Mouse (Mus musculus) intestine, postnatal 0 days (tissue): ENCODE measurements at regions not wholly inside any gene's neighbourhood (a gene's known extent, or its start where the extent isn't known, plus 50 kb on each side); places are given as distances from the start of the nearest gene placed in this dataset.

Experiments used
- ATAC-seq: fragments of 200-750 bp; cut with Nextera tagmentation; 2 replicates; pipeline ENCODE4 v1.8.0; 2017; ENCODE audit warnings: mild to moderate bottlenecking, moderate TSS enrichment, moderate library complexity
- H3K27ac ChIP-seq: fragments of 300-500 bp; sonication (generic); 2 replicates; pipeline ENCODE4 v1.5.1; 2014; ENCODE audit warnings: mild to moderate bottlenecking, low read depth, low read length, moderate library complexity
- H3K27me3 ChIP-seq: fragments of 300-500 bp; sonication (generic); replicated peaks from 2 replicates; pipeline ENCODE4 v1.6.1; 2014; ENCODE audit warnings: low read length, mixed read lengths; ENCODE audit not compliant: control insufficient read depth, insufficient read depth
- H3K36me3 ChIP-seq: fragments of 300-500 bp; sonication (generic); 2 replicates; pipeline ENCODE4 v1.6.1; 2014; ENCODE audit warnings: mild to moderate bottlenecking, moderate library complexity; ENCODE audit not compliant: control insufficient read depth, insufficient read depth
- H3K4me1 ChIP-seq: fragments of 300-500 bp; sonication (generic); replicated peaks from 2 replicates; pipeline ENCODE4 v1.6.1; 2014; ENCODE audit warnings: antibody characterized with exemption, low read length, mixed read lengths; ENCODE audit not compliant: control insufficient read depth, insufficient read depth
- H3K4me2 ChIP-seq: fragments of 300-500 bp; sonication (generic); replicated peaks from 2 replicates; pipeline ENCODE4 v1.6.1; 2014; ENCODE audit warnings: low read depth, mild to moderate bottlenecking, moderate library complexity
- H3K4me3 ChIP-seq: fragments of 300-500 bp; sonication (generic); 2 replicates; pipeline ENCODE4 v1.5.1; 2014; ENCODE audit warnings: low read depth, low read length
- H3K9ac ChIP-seq: fragments of 300-500 bp; sonication (generic); 2 replicates; pipeline ENCODE4 v1.6.1; 2014; ENCODE audit warnings: mild to moderate bottlenecking, low read depth, low read length
- H3K9me3 ChIP-seq: fragments of 300-500 bp; sonication (generic); 2 replicates; pipeline ENCODE4 v1.6.1; 2016; ENCODE audit warnings: mixed run types; ENCODE audit not compliant: control insufficient read depth
- CTCF ChIP-seq: sonication (generic); IDR thresholded peaks from 2 replicates; pipeline ENCODE4 v1.5.1; 2016; ENCODE audit warnings: low read depth, mild to moderate bottlenecking, control low read depth, antibody characterized with exemption, moderate library complexity
- WGBS: fragments of 180-500 bp; shearing (Covaris S2); extraction: QIAGEN DNeasy Blood & Tissue Kit; methylation state at CpG from one replicate; pipeline ENCODE4 v1.1.7; 2014; 5-methylcytosine and 5-hydroxymethylcytosine counted together

GRCm38 (mm10) chr4:58620641-58621040 lies 66.9 kb upstream of the Lpar1 start:
- Histone ChIP-seq H3K4me3 (no peak overlapping the region), H3K9ac (no peak overlapping the region), H3K36me3 (no peaks in the 10 kb centered on the region), H3K9me3 (no peaks in the 10 kb centered on the region), H3K4me2 (no peak overlapping the region), H3K4me1 (no peaks in the 10 kb centered on the region), H3K27me3 (no peaks in the 10 kb centered on the region), H3K27ac (no peak overlapping the region)
- no peak for ATAC-seq
- WGBS, result 88% methylated on average over 3 of the region's 3 CpGs
- no peak for TF ChIP-seq CTCF

- H3K4me1 ChIP-seq, result no peaks in the 10 kb centered on the region
- no peaks in the 10 kb centered on the region for H3K27me3 ChIP-seq
- H3K9me3 ChIP-seq, result no peaks in the 10 kb centered on the region
- no peaks in the 10 kb centered on the region for H3K36me3 ChIP-seq
- H3K9ac ChIP-seq, result no peak overlapping the region
- ATAC-seq, result no peak
- no peak for TF ChIP-seq CTCF
- WGBS, result 75% methylated on average over 3 of the region's 3 CpGs
- no peak overlapping the region for H3K4me2 ChIP-seq
- no peak overlapping the region for H3K27ac ChIP-seq
- H3K4me3 ChIP-seq, result no peak overlapping the region
These were observed 63.6 kb upstream of the Lpar1 start for GRCm38 (mm10) chr4:58617261-58617660.

- Histone ChIP-seq H3K27me3 (no peaks in the 10 kb centered on the region), H3K4me3 (no peak overlapping the region), H3K4me1 (no peaks in the 10 kb centered on the region), H3K27ac (no peak overlapping the region), H3K36me3 (no peaks in the 10 kb centered on the region), H3K4me2 (peak overlapping the region; percentile 30), H3K9me3 (no peaks in the 10 kb centered on the region), H3K9ac (no peak overlapping the region)
- ATAC-seq, result no peak
- WGBS, result 43% methylated on average over 6 of the region's 6 CpGs
- TF ChIP-seq CTCF, result no peak
These were observed 59.8 kb upstream of the Lpar1 start for GRCm38 (mm10) chr4:58613536-58613935.

GRCm38 (mm10) chr4:58613022-58613421 lies 59.3 kb upstream of the Lpar1 start:
- Histone ChIP-seq H3K4me3 (no peak overlapping the region), H3K4me1 (no peaks in the 10 kb centered on the region), H3K27ac (no peak overlapping the region), H3K4me2 (peak overlapping the region; percentile 30; the same call in 1 of the 2 replicates), H3K36me3 (no peaks in the 10 kb centered on the region), H3K9ac (no peak overlapping the region), H3K9me3 (no peaks in the 10 kb centered on the region), H3K27me3 (no peaks in the 10 kb centered on the region)
- WGBS, result 52% methylated on average over 3 of the region's 3 CpGs
- ATAC-seq, result no peak
- no peak for TF ChIP-seq CTCF

GRCm38 (mm10) chr4:58607491-58607890 lies 53.8 kb upstream of the Lpar1 start:
- no peaks in the 10 kb centered on the region for H3K4me1 ChIP-seq
- no peak for ATAC-seq
- H3K4me3 ChIP-seq, result no peak overlapping the region
- H3K36me3 ChIP-seq, result no peaks in the 10 kb centered on the region
- no peak overlapping the region for H3K27ac ChIP-seq
- no peak for TF ChIP-seq CTCF
- H3K4me2 ChIP-seq, result no peak overlapping the region
- 84% methylated on average over 2 of the region's 2 CpGs for WGBS
- H3K27me3 ChIP-seq, result no peaks in the 10 kb centered on the region
- no peaks in the 10 kb centered on the region for H3K9me3 ChIP-seq
- H3K9ac ChIP-seq, result no peak overlapping the region

- WGBS, result 72% methylated on average over 3 of the region's 3 CpGs
These were observed 52.2 kb upstream of the Lpar1 start for GRCm38 (mm10) chr4:58605941-58606340.

More at GRCm38 (mm10) chr4:58605941-58606340, 52.2 kb upstream of the Lpar1 start:
- no peak overlapping the region for H3K27ac ChIP-seq
- no peaks in the 10 kb centered on the region for H3K27me3 ChIP-seq
- no peak overlapping the region for H3K4me3 ChIP-seq
- H3K4me1 ChIP-seq, result no peaks in the 10 kb centered on the region
- no peak overlapping the region for H3K4me2 ChIP-seq
- no peak overlapping the region for H3K9ac ChIP-seq
- ATAC-seq, result no peak
- H3K9me3 ChIP-seq, result no peaks in the 10 kb centered on the region
- no peak for TF ChIP-seq CTCF
- no peaks in the 10 kb centered on the region for H3K36me3 ChIP-seq
